Mouse (Mus musculus): ENCODE data around the gene Prss8.
"Not testable (repeated sequence)": the region's sequence is repeated elsewhere in the genome, so short reads cannot be mapped to it uniquely, and the experiment has no call there.

Gene Prss8

DNA sequence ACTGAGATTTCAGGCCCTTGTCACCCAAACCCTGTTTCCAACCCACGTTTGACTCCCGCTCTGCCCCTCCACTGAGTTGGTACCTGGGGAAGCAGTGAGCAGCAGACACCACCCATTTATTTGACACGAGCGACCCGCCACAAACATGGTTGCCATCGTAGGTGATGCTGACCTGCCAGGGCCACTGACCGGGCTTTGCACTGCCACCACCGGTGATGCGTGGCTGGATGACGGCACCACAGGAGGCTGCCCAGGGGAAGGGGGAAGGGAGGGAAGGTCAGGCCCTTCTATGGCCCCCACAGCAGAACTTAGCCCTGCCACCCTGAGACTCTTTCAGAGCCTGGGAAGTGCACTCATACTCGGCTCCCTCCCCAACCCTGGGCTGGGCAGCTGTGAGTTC lies 2.2 kb downstream of the Prss8 start:
- DNase-seq = no peak

DNA sequence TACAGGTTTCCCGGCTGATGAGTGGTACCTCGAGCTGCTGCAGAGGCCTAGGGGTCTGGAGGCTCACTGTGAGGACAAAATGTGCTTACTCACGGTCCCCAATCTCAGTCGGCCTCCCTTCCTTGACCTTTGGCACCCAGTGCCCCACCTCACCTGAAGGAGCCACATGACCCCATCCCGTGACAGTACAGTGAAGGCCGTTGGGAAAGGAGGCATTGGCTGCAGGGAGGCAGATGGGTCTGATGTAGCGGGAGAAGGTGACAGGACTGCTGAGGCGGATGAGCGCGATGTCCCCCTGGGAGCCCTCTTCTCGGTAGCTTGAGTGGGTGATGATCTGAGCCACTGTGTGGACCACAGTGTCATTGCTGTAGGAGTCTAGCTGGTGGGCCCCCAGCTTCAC lies 3.1 kb downstream of the Prss8 start:
- DNase-seq = no peak

DNA sequence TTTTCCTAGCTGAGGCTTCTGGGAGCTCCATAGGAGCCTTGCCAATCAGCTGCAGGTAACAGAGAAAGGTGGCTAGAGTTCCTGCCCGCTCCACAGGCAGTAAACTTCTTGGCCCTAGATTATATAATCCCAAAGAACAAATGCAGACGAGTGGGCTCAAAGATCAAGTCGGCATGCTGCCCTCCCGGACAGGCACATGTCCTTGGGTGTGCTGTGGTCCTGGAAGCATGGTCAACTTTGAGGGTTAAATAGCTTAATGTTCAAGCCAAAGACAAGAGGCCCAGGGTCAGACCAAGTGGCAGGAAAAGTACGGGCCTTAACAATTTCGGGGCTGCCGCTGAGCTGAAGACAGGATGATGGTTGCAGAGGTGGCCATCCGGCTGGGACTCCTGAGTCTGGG lies 3.8 kb downstream of the Prss8 start:
- no peak for DNase-seq

DNA sequence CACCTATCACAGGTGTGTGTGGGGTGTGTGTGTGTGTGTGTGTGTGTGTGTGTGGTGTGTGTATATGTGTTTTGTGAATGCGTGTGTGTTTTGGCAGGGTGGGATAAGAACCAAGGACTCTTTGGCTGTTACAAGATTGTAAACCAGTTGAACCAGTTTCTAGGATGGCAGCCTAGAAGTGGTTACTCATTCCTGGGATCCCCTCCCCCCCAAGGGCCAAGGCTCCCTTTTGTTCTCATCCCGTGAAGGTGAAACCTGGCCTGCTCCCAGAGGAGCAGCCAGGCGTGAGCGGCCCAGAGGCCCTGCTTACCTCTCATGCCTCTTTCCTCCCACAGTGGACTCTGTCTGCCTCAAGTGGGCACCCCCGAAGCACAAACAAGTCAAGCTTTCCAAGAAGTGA lies 4.7 kb downstream of the Prss8 start:
- no peak for DNase-seq

DNA sequence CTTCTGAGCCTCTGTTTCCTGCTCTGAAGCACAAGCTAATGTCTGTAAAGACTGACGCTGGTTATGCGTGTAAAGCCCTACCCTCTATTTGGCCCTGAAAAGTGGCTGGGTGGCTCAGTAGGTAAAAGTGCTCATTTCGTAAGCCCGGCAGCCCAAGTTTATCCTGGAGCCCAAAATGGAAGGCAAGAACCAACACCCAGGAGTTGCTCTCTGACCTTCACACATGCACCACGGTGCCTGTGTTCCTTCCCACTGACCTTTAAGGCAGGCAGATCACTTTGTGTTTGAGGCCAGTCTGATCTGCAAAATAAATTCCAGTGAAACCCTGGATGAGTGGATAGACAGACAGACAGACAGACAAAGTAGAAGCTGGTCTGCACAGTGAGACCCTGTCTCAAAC lies 6.2 kb downstream of the Prss8 start:
- no peak for DNase-seq

DNA sequence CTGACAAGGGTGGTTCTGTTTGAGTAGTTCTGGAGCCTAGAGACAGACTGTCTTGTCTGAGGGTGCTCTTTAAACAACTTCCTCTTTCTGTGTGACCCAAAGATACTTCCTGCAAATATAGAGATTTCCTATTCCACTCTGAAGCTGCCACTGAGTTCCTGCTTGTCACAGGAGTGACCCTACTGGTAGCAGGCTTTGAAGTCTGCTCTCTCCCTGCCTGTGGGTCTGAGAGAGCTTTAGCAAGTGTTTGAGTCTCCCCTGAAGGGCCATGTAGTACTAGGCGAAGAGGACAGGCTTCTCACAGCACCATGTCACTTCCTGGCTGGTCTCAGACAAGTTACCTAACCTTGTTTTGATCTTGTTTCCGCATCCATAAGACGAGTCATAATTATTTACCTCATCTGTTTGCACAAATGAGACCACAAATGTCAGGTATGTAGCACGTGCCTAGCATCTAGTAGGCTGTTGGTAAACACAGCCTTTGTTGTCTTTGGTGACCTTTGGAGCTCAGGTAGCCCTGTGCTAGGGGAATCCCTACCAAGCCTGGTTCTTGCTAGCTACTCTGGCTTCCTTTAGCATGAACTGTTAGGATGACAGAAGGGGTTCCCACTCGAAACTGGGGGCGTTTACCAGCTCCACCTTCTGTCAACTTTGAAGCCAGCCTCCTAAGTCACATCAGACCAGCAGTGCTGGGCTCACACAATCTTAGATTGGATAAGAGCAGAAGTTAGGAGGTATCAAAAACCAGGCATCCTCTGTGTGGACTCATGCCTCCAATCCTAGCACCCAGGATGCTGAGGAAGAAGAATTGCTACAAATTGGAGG lies 7.2 kb downstream of the Prss8 start:
- no peak for DNase-seq

DNA sequence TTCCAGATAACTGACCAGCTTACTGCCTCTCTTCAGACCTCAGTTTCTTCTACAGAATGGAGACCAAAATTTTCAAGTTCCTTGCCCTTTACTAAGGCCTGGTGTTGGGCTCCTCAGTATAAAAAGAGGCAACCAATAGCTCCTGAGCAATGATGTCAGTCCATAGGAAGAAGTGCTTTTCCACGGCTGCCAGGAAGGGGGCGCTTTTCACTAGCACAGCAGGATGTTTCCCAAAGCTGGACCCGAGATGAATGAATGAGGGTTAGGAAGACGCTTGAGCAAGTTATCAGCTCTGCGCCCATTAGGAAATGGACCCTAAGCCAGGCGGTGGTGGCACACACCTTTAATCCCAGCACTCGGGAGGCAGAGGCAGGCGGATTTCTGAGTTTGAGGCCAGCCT lies 8.4 kb downstream of the Prss8 start:
- DNase-seq = peak in 1 of 2 experiments; percentile 24

DNA sequence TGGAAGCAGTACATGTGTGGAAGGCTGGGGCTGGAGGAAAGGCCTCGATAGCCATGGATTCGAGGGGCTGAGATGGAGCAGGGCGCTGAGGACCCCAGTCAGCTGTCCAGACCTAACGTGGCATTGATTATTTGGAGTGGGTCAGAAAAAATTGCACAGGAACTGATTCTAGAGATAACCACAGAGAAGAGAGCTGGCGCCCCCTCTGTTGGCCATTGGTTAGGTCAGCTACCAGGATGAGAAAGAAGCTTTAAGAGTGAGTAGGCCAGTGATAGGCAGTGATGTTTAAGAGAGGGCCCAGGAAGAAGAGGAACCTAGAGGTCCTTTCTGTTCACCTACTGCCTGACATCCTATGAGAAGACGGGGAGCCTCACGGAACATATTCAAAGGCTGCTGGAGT lies 10.6 kb downstream of the Prss8 start:
- DNase-seq = no peak

DNA sequence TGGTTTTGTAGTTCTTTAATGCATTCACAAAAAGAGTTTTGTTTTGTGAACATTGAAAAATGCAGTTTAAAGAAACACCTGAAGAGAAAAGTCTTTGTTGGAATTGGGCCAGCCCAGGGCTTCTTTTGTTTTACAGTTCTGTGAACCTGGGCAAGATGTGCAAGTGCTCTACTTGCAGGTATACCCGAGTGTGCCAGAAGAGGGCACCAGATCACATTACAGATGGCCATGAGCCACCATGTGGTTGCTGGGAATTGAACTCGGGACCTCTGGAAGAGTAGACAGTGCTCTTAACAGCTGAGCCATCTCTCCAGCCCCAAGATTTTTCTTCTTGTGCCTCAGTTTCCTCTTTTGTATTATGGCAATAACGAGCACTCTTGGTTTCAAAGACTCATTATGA lies 11.7 kb downstream of the Prss8 start:
- DNase-seq = peak; percentile 68 to 71

DNA sequence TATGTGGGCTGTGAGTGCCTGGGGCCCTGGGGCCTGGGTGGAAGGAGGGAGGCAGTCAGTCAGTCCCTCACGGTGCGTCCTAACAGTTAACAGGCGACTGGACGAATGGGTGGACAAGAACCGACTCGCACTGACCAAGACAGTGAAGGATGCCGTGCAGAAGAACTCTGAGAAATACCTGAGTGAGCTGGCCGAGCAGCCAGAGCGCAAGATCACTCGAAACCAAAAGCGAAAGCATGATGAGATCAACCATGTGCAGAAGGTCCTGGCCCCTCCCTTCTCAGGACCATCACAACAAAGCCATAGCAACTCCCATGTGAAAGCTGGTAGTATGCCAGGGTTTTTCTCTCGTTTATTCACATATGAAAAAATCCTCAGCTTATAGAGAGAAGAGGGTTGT lies 14.6 kb downstream of the Prss8 start:
- DNase-seq = no peak

DNA sequence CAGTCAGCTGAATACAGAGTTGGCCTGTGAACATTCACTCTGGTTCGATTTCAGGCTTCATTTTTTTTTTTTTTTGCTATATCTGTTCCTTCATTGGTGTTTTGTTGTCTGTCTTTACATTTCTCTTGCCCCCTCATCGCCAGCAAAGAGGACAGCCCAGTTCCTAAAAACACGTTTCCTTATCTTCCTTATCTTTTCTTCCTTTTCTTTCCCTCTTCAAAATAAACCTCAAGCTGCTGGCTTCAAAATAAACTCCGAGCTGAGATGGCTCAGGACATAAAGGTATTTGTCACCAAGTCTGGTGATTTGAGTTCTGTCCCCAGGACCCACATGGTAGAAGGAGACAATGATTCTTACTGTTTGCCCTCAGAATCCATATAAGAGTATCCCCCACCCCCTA lies 17.0 kb downstream of the Prss8 start:
- no peak for DNase-seq

DNA sequence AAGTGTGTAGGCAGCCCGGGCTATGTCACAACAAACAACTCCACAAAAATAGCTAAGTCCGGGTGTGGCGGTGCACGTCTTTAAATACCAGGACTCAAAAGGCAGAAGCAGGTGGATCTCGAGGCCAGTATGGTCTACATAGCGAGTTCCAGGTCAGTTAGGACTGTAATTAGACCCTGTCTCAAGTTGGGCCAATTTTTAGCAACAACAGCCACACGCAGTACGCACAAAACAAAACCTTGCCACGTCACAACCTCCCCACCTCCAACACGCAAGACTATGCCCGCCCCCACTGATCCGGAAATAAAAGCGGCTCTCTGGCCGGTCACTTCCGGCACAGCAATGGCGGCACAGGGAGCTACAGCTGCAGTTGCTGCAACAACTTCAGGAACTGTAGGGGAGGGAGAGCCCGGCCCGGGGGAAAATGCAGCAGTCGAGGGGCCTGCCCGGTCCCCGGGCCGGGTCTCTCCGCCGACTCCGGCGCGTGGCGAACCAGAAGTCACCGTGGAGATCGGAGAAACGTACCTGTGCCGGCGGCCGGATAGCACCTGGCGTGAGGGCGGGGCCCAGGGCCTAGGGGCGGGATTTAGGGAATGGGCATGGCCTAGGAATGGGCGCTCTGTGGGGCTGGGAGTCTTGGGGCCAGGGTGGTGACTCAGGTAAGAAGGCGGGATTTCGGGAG lies 17.6 kb downstream of the Prss8 start, which contains the start of gene Kat8:
Kat8 (plus strand) TSS at position 327 of the 682 bp plus-strand sequence.
- DNase-seq = peak; percentile 77 to 80

DNA sequence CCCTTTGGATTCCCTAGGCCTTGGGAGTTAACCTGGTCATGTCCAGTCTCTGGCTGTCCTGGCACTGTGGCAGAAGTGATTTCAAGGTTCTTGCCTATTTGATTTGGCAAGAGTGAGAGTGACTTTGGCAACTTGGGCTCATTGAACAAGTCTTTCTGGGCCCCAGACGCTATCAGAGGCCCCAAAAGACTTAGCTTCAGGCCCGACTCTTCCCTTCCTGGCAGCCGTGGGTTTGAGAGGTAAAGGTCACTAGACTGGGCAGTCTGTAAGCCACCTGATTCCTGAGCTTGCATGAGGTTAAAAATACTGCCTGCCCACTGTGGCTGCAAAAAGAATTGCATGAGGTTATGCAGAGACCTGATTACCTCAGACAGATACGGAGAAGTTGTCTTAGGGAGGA lies 21.2 kb downstream of the Prss8 start:
- no peak for DNase-seq

DNA sequence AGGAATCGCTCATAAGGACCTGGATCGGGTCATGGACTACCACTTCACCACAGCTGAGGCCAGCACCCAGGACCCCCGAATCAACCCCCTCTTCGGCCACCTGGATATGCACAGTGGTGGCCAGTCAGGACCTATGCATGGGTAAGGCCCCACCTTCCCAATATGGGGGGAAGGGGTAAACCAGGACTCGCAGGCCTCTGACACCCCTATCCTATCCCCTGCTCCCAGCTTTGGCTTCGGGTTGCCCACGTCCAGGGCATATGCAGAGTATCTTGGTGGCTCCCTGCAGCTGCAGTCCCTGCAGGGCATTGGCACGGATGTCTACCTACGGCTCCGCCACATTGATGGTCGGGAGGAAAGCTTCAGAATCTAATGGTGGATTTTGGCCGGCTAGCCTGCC lies 22.0 kb downstream of the Prss8 start:
- DNase-seq = no peak

DNA sequence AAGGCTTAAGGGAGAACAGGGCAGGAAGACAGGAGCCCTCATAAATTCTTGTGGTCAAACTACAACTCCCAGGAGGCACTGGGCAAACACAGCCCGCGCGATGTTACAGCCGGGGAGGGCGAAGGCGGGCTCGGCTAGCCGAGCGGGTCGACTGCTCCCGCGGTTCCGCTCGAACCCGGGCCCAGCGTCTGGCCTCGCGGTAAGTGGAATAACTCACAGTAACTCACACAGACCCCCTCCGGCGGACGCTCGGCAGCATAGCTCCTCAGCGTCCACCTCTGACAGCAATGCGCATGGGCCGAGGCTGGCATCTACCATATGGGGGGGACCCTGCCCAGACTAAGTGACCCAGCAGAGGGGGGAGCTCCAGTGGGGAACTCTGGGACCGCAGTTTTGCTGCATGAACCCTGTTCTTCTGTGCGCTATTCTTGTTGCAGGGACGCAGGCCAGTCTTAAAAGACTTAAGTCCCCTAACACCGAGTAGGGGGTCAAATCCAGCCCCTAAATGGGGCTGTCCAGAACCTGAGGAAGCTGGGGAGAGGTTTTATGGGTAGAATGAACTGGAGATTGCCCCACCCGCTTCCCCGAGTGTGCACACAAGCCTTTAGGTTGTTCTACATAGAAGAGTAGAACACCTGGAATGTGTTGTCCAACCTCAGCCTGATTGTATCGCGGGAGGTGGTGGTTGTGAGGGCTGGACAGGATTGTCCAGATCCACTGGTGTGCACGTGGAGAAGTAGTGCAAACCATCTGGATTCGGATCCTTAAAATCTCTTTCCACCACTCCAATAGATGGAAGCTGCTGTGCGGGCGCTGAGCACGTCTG lies 25.7 kb downstream of the Prss8 start, which contains the start of gene Bckdk:
Bckdk (plus strand) TSS at position 112 of the 826 bp plus-strand sequence.
- DNase-seq = peak; percentile 66 to 74

DNA sequence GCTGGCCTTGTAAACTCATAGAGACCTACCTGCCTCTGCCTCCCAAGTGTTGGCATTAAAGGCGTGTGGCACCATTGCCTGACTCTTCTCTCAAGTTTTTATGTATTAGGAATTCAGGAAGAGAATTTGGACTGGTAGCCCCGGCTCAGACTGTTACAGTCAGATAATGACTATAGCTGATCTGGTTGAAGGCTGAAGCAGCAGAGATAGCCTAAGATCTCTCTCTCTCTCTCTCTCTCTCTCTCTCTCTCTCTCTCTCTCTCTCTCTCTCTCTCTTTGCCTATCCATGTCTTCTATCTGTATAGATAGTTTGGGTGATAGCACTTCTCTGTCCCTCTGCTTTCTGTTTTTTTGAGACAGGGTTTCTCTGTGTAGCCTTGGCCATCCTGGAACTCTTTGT lies 28.1 kb downstream of the Prss8 start:
- no peak for DNase-seq

DNA sequence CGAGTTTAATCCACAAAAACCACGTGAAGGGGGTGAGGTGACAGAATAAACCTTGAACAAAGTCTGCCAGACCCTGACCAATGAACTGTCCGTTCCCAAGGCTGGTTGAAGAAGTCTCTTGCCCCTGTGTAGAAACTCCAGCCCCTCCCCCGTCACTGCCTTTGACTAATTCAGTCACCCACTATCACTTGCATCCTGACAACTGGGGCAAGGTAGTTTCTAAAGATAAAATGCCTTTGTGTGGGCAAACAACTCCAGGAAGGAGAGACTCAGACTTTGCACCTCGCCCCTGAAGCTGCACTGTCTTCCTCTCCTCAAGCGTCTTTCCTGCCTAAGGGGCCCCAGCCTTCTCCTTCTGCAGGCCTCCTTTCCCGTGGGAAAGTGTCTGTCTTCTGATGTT lies 29.9 kb downstream of the Prss8 start:
- DNase-seq = no peak

DNA sequence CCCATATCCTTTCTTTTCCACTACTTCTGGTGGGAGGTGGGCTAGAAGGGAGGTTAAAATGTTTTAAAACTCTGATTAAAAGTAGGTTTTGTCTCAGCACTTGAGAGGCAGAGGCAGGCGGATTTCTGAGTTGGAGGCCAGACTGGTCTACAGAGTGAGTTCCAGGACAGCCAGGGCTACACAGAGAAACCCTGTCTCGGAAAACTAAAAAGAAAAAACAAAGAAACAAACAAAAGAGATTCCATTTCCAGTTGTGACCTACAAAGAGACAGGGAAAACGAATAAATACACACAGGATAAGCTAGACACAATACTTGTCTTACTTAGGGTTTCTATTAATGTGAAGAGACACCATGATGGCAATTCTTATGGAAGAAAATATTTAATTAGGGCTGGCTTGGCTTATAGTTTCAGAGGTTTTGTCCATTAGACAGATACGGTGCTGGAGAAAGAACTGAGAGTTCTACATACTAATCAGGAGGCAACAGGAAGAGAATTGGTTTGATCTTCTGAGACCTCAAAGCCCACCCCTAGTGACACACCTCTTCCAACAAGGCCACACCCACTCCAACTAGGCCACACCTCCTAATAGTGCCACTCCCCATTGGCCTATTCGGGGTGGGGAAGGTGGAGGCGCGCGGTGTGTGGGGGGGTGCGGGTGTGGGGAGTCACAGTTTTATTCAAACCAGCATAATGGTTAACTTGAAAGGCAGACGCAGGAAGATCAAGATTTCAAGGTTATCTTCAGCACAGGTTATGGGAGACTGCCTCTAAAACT lies 31.5 kb downstream of the Prss8 start:
- peak; percentile 50 to 67 for DNase-seq

DNA sequence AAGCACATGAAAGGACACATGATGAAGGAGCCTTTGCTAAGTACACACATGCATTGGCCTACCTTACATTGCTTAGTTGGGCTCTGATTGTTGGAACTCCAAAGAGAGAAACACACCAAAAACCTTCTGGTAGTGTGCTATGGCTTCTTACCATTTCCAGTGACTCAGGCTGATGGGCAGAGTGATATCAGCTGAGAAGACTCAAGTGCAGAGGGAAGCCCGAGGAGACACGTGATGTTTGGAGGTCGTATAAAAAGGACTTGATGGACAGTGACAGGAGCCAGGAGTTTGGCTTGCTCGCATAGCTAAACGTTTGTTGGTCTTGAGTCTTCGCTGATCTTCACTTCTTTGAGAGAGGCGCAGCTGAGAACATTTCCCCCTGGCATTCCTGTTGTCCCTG lies 32.4 kb downstream of the Prss8 start:
- no peak for DNase-seq

DNA sequence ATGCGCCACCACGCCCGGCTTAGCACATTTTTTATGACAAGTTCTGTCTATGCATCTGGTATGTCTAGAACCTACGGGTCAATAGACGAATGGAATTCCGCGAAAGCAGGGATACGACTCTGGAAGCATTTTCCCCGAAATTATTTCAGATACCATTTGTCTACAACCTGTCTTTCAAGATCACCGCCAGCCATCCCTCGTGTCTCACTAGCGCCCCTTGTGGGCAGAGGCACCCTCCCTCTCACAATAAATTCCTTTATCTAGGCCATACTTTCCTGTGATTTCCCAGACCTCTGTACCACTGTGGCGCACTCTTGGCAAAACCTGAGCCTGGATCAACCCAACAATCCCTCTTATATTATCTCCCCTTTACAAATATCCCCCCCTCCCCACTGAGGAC lies 33.5 kb downstream of the Prss8 start:
- peak; percentile 62 to 66 for DNase-seq

DNA sequence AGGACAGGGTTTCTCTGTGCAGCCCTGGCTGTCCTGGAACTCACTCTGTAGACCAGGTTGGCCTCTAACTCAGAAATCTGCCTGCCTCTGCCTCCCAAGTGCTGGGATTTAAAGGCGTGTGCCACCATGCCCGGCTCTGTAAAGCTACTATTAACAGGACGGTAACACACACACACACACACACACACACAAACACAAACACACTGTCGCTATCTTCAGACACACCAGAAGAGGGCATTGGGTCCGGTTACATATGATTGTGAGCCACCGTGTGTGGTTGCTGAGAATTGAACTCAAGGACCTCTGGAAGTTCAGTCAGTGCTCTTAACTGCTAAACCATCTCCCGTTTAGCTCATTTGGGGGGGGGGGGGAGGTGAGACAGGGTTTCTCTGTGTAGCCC lies 34.0 kb downstream of the Prss8 start:
- DNase-seq = not testable (repeated sequence)

DNA sequence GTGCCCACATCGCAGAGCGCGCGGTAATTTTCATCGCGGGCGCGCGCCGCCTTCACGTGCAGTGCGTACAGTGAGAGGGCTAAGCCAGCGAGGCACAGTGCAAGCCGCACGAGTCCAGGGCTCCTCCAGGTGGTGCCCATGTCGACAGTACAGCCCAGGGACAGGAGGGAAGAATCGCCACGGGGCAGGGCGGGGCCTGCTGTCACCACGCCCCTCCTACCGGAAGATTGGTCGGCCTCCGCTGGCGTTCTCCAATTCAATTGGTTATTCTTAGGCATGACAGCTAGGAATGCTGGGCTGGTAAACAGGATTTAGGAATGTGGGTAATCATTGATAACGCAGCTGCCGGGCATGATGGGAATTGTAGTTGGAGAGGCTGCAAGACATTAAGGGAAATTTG lies 34.5 kb downstream of the Prss8 start, which contains the start of the genes Gm21974 and Vkorc1:
Gm21974 (minus strand) TSS at position 13 of the 400 bp plus-strand sequence.
Vkorc1 (minus strand) TSS at position 176 of the 400 bp plus-strand sequence.
- DNase-seq = peak; percentile 88 to 91
